Mouse (Mus musculus) adrenal gland (tissue): ENCODE measurements around the gene H2al2a.
"Not testable (repeated sequence)": the region's sequence is repeated elsewhere in the genome, so short reads cannot be mapped to it uniquely, and the experiment has no call there.

Source experiments
- intact Hi-C: fragments of 180-260 bp; cut with DNase I; formaldehyde crosslinking; loops from one replicate; pipeline ENCODE4 v1.15.1; 2025

Gene H2al2a

DNA sequence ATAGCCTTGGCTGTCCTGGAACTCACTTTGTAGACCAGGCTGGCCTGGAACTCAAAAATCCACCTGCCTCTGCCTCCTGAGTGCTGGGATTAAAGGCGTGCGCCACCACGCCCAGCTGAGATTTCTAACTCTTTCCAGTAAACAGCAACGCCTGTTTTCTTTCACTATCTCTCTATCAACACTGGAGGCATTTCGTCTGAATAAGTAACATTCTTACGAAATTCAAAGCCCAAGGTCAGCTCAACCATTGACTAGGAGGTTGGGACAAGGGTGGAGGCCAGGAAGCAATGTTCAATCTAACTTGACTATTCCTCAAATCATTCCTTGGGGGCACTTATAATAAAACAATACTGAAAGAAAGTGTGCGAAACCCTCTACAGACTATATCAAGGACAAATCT lies 18.5 kb downstream of the H2al2a start:
- intact Hi-C loops = not testable (repeated sequence)

DNA sequence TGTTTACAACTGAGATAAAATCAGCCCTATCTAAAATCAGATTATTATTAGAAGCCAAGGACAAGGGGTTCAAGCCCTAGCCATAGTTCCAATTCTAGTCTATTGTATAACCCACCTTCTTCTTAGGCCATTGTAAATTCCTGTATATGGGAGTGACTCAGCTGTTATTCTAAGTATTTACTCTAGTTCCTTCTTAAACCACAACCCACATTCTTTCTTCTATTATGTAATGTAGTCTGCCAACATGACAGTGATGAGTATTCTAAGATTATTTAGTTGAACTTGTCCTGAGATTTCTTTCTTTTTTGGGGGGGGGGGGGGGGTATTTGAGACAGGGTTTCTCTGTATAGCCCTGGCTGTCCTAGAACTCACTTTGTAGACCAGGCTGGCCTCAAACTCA lies 19.1 kb downstream of the H2al2a start:
- intact Hi-C loops = not testable (repeated sequence)

DNA sequence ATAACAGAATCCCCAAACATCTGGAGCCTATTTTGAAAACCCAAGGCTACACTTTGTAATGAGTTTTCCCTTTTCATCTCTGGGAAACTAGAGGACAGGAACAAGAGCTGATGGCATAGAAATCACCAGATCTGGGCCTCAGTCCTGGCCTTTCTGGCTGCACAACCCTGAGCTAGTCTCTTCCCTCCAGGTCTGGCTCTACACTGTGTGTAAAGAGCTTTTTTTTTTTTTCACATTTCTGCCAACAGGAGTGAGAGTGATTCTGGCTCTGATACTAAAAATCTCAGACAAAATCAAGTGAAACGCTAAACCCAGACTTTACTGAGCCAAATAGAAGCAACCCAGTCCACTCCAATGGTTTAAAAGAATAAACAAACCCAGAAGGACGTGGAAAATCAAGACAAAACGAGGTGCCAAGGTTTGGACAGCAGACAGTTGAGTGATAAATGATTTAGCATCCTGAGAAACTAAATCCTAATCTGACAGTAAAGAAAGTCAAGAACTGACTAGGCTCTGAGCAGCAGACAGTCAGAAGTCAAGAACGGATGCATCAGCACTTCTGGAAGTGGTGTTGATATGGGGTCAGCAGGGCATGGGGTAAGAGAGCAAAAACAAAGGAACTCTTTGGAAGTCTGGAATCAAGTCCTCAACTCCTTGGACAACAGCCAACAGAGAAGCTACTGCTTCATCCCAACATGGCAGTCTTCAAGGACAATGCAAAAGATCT lies 21.0 kb downstream of the H2al2a start:
- intact Hi-C loops = no loop called here

DNA sequence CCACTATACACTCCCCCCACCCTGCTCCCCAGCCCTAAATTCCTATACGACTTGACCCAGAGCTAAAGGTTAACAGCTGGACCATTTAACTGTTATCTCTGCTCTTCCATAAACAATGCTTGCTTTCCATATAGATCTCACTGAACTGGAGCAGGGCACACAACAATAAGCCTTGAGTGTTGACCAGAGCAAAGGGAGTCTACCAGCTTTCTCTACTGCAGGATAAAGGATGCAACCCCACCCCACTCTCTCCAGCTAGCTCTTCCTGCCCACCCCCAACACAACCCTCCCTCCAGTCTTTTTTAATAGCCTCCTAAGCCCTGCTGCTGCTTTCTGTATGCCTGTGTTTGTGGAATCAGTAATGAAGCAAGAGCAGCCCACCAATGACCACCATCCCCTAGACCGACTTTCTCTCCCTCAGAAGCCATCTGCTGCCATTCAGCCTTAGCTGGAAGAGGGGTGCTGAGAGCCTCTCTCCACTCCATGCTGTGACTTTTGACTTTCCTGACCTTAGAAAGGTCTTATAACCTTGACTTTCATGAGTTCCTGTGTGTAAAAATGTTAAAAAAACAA lies 22.8 kb downstream of the H2al2a start:
- intact Hi-C loops = no loop called here

DNA sequence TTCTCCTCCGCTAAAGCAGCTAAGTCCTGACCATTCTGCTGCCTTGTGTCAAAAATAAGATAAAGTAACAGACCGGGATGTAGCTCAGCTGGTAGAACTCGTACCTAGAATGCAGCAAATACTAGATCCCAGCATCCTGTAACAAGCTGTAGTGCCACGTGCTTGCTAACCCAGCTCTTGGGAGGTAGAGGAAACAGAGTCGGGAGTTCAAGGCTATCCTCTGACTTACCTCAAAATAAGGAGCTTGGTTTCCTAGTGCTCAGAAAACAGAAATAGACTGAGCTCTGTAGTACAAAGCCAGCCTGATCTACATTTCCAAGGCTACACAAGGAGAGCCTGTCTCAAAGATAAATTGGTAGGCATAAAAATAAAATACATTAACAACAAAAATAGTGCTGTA lies 23.5 kb downstream of the H2al2a start:
- intact Hi-C loops = no loop called here

DNA sequence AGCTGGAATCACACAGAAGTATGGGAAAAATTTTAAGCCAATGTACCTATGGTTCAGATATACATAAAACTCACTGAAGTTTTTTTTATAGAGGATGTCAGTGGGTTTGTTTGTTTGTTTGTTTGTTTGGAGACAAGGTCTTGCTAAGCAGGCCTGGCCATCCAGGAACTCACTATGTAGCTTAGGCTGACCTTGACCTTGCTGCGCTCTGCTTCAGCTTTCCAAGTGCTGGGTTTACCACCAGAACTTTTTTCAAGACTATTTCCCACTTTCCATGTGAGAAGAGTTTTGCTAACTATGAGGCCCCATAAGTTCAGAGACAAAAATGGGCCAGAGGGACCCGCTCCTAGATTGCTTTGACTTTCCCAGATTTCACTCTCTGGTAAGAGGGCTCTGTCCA lies 23.9 kb downstream of the H2al2a start:
- intact Hi-C loops = no loop called here

DNA sequence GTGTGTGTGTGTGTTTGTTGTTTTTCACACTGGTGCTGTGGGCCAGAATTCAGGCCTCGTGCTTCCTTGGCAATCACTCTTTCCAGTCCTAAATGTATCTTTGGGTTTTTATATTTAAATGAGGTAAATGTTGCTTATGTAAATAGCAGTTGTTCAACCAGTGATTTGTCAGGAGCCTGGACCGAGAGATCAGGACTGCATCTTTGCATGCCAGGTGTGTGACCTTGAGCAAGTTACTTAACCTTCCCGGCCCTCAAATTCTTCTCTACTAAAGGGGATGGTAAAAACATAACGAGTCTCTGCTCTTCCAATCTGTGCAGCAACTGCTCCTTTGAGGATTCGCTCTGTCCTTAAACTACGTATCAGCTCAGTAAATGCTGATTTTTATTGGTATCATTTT lies 25.4 kb downstream of the H2al2a start:
- intact Hi-C loops = no loop called here

DNA sequence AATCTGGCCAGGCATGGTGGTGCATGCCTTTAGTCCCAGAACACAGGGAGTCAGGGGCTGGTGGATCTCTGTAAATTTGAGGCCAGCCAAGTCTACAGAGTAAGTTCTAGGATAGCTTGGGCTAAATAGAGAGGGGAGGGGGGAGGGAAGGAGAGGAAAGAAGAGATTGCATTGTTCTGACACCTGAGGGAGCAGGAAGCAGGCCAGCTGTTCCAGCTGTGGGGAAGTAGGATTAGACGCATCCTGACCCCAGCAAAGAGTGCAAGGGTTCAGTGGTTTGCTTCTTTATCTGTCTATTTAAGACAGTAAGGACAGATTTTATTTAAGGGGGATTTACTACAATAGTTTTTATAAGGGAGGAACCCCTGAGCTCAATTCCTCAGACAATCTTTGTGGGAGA lies 26.1 kb downstream of the H2al2a start:
- intact Hi-C loops = no loop called here

DNA sequence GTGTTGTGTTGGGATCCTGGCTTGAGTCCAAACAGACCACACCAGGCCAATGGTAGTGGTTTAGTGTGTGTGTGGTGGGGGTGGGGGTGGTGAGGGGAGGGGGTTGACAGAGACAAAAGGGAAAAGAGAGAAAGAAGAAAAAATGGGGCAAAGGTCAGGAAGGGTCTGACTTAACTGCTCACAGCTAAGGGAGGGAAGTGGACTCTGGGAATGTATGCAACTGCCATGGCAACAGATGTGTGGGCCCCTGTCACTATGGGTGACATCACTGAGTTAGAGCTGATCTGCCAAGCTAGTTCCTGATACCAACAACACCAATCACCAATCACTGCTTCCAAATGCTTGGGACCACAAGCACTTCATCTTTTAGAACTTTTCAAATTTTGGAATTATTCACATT lies 26.6 kb downstream of the H2al2a start:
- intact Hi-C loops = no loop called here

DNA sequence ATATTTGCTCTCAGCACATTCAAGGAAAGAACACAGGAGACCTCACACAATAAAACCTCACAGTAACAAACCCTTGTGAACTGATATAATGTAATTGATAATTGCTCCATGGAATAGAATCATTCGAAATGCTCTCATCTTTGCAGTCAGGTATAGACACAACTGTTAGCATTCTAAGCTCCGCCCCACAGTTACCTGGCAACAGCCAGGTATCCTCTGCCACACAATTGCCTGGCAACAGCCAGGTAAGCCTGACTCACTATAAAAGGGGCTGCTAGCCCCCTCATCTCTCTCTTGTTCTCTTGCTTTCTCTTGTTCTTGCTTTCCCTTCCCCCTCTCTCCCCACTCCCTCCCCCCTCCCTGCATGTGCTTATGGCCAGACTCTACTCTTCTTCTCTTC lies 28.2 kb downstream of the H2al2a start:
- intact Hi-C loops = no loop called here

DNA sequence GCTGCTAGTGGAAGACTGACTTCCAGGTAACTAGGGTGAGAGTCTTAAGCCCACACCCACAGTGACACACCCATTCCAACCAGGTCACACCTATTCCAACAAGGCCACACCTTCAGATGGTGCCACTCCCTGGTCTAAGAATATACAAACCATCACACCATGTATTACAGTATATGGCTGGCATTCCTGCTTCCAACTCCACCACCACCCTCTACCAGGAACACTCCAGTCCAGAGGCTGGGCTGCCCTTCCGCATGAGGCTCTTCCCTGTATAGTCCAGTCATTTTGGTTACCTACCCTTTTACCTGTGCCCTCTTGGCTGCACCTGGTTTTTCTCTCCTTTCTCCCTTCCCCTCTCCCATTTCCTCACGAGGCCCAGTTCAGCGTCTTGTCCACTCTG lies 28.7 kb downstream of the H2al2a start:
- intact Hi-C loops = not testable (repeated sequence)

DNA sequence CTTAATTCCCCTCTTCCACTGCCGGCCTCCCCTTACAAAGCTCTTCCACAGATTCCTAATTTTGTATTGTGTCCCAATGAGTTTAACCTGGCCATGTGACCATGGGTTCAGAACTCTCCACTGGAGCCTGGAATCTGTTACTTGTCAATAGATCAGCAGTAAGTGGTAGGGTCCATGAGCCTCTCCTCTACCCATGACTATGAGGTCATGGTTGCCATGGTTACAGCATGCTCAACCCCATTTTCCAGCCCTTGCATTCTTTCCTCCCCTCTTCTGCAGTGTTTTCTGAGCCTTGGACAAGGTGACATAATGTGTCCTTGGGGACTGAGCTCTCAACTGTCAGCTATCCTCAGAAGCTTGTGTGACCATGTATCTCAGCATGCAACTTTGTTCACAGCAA lies 37.3 kb downstream of the H2al2a start:
- intact Hi-C loops = no loop called here

DNA sequence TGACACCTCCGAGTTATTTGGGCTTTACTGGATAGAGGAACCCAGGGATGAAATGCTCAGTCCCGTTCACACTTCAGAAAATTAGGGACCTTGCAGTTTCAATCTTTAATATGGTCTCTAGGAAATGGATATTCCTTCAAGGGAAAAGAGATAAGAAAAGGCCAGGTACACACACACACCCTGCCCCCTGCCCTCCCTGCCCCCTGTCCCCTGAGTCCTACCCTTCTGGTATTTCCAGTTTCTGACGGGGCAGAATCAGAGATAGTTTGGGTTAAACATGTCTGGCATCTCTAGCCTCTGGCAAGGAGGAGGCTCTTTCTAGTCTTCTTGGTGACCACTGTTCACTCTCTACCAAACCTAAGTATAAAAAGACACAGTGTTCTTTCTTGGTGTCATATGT lies 49.9 kb downstream of the H2al2a start:
- intact Hi-C loops = loop anchor here (10.0 kb wide), 1 partner anchor 68 kb away; no protein-coding TSS in a partner anchor
